Mouse (Mus musculus) kidney, embryonic 16.5 days (tissue): ENCODE results near the gene Rsph6a. TPM values are rescaled to one million over a fixed set of nuclear protein-coding genes. Genes with fewer than 3 reads are reported as not detected.
"Not testable (repeated sequence)": the region's sequence is repeated elsewhere in the genome, so short reads cannot be mapped to it uniquely, and the experiment has no call there.

Source experiments
- ATAC-seq: fragments of 200-750 bp; cut with Nextera tagmentation; 2 replicates; pipeline ENCODE4 v1.8.0; 2017; ENCODE audit warnings: moderate TSS enrichment; ENCODE audit not compliant: low FRiP score, low TSS enrichment
- H3K27ac ChIP-seq: fragments of 300-500 bp; sonication (generic); 2 replicates; pipeline ENCODE4 v1.5.1; 2014; ENCODE audit warnings: low read length
- H3K27me3 ChIP-seq: fragments of 300-500 bp; sonication (generic); 2 replicates; pipeline ENCODE4 v1.6.1; 2014; ENCODE audit warnings: low read length, control low read depth, mixed read lengths; ENCODE audit not compliant: insufficient read depth
- H3K36me3 ChIP-seq: fragments of 300-500 bp; sonication (generic); 2 replicates; pipeline ENCODE4 v1.6.1; 2014; ENCODE audit warnings: low read length, control low read depth, mixed read lengths; ENCODE audit not compliant: insufficient read depth
- H3K4me1 ChIP-seq: fragments of 300-500 bp; sonication (generic); 2 replicates; pipeline ENCODE4 v1.6.1; 2014; ENCODE audit warnings: low read length, control low read depth, mixed read lengths; ENCODE audit not compliant: insufficient read depth
- H3K4me2 ChIP-seq: fragments of 300-500 bp; sonication (generic); replicated peaks from 2 replicates; pipeline ENCODE4 v1.6.1; 2014; ENCODE audit warnings: low read depth, low read length
- H3K4me3 ChIP-seq: fragments of 300-500 bp; sonication (generic); 2 replicates; pipeline ENCODE4 v1.5.1; 2014; ENCODE audit warnings: mild to moderate bottlenecking, low read length
- H3K9ac ChIP-seq: fragments of 300-500 bp; sonication (generic); replicated peaks from 2 replicates; pipeline ENCODE4 v1.6.1; 2014; ENCODE audit warnings: low read length
- H3K9me3 ChIP-seq: fragments of 300-500 bp; sonication (generic); 2 replicates; pipeline ENCODE4 v1.6.1; 2016; ENCODE audit warnings: low read length, control low read depth
- WGBS: fragments of 180-500 bp; shearing (Covaris S2); extraction: QIAGEN DNeasy Blood & Tissue Kit; methylation state at CpG from one replicate; pipeline ENCODE4 v1.1.7; 2014; 5-methylcytosine and 5-hydroxymethylcytosine counted together
- polyA plus RNA-seq: library from polyadenylated mRNA; unstranded; fragments of >200 nt; fragmentation: Nextera tagmentation; extraction: Ambion mirVana; gene quantifications from 2 replicates; pipeline ENCODE4 v1.2.1, GENCODE M21; 2015

Rsph6a gene
- polyA plus RNA-seq, 1 experiment from 2014 or later: not detected

DNA sequence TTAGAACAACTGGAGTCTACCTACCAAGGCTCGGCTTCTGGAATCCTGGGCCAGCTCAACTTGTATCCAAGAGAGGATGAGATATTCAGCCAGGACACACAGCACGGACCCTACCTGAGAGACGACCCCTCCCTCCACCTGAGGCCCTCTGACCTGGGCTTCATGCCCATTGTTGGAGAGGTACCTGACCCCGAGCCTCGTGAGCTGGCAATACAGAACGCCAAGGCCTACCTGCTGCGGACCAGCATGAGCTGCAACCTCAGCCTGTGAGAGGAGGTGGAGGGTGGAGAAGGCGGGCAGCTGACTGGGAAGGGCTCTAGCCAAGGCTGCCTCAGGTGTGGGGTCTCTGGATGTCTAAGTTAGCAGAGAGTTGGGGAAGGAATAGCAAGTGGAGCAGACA, 618 bp downstream of the Rsph6a start:
- Histone ChIP-seq H3K27me3 (no peaks in the 10 kb centered on the region), H3K4me1 (0 out of 2 replicates have a peak, but pooled peaks cover 2% of the 10 kb centered on the region), H3K36me3 (peaks cover 29% of the 10 kb centered on the region), H3K4me3 (no peak overlapping the region), H3K4me2 (no peak overlapping the region), H3K9me3 (no peaks in the 10 kb centered on the region), H3K27ac (no peak overlapping the region), H3K9ac (no peak overlapping the region)
- ATAC-seq: no peak
- 93% methylated on average over 8 of the region's 8 CpGs for WGBS

DNA sequence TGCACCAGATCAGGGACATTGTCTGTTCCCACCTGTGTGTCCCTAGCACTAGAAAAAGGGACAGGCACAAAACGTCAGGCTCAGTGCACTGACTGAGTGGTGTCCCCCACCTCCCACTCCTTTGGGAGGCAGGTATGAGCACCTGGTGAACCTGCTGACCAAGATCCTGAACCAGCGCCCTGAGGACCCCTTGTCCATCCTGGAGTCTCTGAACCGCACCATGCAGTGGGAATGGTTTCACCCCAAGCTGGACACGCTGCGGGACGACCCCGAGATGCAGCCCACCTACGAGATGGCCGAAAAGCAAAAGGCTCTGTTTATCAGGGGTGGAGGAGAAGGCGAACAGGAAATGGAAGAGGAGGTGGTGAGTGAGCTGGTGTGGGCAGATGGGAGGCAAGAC, 2.9 kb downstream of the Rsph6a start:
- Histone ChIP-seq H3K27me3 (no peaks in the 10 kb centered on the region), H3K36me3 (peaks cover 7% of the 10 kb centered on the region; the same call in 1 of the 2 replicates), H3K27ac (no peak overlapping the region), H3K4me3 (no peak overlapping the region), H3K4me2 (no peak overlapping the region), H3K9ac (no peak overlapping the region), H3K4me1 (0 out of 2 replicates have a peak, but pooled peaks cover 2% of the 10 kb centered on the region), H3K9me3 (no peaks in the 10 kb centered on the region)
- no peak for ATAC-seq
- 85% methylated on average over 10 of the region's 10 CpGs for WGBS

DNA sequence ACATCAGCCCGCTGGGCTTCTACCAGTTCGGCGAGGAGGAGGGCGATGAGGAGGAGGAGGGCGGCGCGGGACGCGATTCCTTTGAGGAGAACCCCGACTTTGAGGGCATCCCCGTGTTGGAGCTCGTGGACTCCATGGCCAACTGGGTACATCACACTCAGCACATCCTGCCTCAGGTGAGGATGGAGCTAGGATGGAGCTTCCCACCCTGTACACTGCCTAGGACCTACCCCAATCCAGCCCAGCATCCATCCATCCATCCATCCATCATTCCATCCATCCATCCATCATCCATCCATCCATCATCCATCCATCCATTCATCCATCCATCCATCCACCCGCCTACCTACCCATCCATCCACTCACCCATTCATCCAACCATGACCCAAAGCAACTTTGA, 11.4 kb downstream of the Rsph6a start:
- ATAC-seq: peak; percentile 52; the same call in 1 of the 2 replicates
- H3K9me3 ChIP-seq: no peaks in the 10 kb centered on the region
- peak overlapping the region; percentile 18; the same call in 1 of the 2 replicates for H3K4me3 ChIP-seq
- peaks cover 32% of the 10 kb centered on the region for H3K27me3 ChIP-seq
- H3K4me1 ChIP-seq: no peaks in the 10 kb centered on the region
- peak overlapping the region; percentile 4; the same call in 1 of the 2 replicates for H3K4me2 ChIP-seq
- WGBS: 44% methylated on average over 13 of the region's 13 CpGs
- 0 out of 2 replicates have a peak overlapping the region, but pooled peaks have one; percentile 8 for H3K9ac ChIP-seq
- H3K27ac ChIP-seq: no peak overlapping the region
- no peaks in the 10 kb centered on the region for H3K36me3 ChIP-seq

DNA sequence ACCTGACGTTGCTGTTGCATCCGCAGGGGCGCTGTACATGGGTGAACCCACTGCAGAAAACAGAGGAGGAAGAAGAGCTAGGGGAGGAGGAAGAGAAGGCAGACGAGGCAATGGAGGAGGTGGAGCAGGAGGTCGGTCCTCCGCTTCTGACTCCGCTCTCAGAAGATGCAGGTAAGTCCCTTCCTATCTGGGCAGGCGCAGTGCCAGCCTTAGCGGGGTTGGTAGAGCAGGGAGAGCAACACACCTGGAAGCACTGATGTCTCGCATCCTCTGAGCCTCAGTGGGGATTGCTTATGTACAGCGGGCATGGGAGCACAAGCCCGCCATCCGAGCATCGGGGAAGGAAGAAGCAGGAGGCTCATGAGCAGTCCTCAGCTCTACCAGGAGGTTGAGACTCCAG, 12.6 kb downstream of the Rsph6a start:
- no peak overlapping the region for H3K4me2 ChIP-seq
- H3K9me3 ChIP-seq: no peaks in the 10 kb centered on the region
- H3K36me3 ChIP-seq: no peaks in the 10 kb centered on the region
- H3K27me3 ChIP-seq: peaks cover 32% of the 10 kb centered on the region
- ATAC-seq: no peak
- H3K9ac ChIP-seq: no peak overlapping the region
- no peaks in the 10 kb centered on the region for H3K4me1 ChIP-seq
- H3K4me3 ChIP-seq: no peak overlapping the region
- 43% methylated on average over 14 of the region's 14 CpGs for WGBS
- no peak overlapping the region for H3K27ac ChIP-seq

DNA sequence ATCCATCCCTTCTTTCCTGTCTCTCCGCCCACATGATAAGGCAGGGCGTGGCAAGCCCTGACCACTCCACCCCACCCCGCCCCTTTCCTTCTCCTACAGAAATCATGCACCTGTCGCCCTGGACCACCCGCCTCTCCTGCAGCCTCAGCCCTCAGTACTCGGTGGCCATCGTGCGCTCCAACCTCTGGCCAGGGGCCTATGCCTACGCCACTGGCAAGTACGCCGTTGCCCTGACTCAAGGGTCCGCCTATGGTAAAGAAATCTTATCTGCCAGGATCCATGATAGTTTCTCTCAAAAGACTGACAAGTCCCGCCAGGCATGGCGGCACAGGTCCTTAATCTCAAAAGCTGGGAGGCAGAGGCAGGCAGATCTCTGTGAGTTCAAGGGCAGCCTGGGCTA, 13.4 kb downstream of the Rsph6a start:
- ATAC-seq: no peak
- no peak overlapping the region for H3K4me2 ChIP-seq
- 71% methylated on average over 14 of the region's 14 CpGs for WGBS
- no peaks in the 10 kb centered on the region for H3K4me1 ChIP-seq
- H3K9me3 ChIP-seq: no peaks in the 10 kb centered on the region
- H3K36me3 ChIP-seq: no peaks in the 10 kb centered on the region
- peaks cover 32% of the 10 kb centered on the region for H3K27me3 ChIP-seq
- H3K4me3 ChIP-seq: no peak overlapping the region
- no peak overlapping the region for H3K9ac ChIP-seq
- no peak overlapping the region for H3K27ac ChIP-seq

- Histone ChIP-seq H3K4me1 (no peaks in the 10 kb centered on the region), H3K27me3 (peaks cover 32% of the 10 kb centered on the region), H3K9me3 (no peaks in the 10 kb centered on the region), H3K27ac (no peak overlapping the region), H3K9ac (no peak overlapping the region), H3K36me3 (no peaks in the 10 kb centered on the region), H3K4me3 (no peak overlapping the region), H3K4me2 (no peak overlapping the region)
- WGBS: 6% methylated on average over 2 of the region's 2 CpGs
- no peak for ATAC-seq
Measured at GRCm38 (mm10) chr7:19068707-19069106, 14.2 kb downstream of the Rsph6a start.

- Histone ChIP-seq H3K27ac (no peak overlapping the region), H3K4me3 (no peak overlapping the region), H3K9ac (no peak overlapping the region), H3K4me2 (no peak overlapping the region), H3K9me3 (no peaks in the 10 kb centered on the region), H3K4me1 (no peaks in the 10 kb centered on the region), H3K36me3 (no peaks in the 10 kb centered on the region), H3K27me3 (peaks cover 29% of the 10 kb centered on the region)
- ATAC-seq: no peak
- WGBS: 48% methylated on average over 3 of the region's 3 CpGs
Measured at GRCm38 (mm10) chr7:19069500-19069899, 15.0 kb downstream of the Rsph6a start.

GRCm38 (mm10) chr7:19071024-19071423, 16.5 kb downstream of the Rsph6a start:
- not testable (repeated sequence) for H3K4me3 ChIP-seq, H3K36me3 ChIP-seq, H3K9me3 ChIP-seq, H3K9ac ChIP-seq, ATAC-seq, H3K4me2 ChIP-seq, H3K27ac ChIP-seq, H3K4me1 ChIP-seq
- peaks cover 13% of the 10 kb centered on the region for H3K27me3 ChIP-seq
- WGBS: 58% methylated on average over 3 of the region's 3 CpGs

DNA sequence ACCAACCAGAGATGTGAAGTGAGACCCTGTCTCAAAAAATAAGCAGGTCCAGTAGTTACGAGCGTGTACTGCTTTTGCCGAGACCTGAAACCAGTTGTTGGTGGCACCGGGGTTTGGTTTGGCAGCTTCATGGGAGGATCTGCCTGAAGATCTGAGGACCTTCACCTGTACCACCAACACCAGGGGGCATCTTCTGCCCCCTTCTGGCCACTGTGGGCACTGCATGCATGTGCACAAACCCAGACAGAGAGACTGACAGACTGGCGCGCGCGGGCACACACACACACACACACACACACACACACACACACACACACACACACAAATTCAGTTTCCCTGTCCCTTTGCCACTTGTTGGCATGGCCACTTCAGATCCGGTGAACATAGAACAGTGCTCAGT, 19.0 kb downstream of the Rsph6a start:
- no peak for ATAC-seq

DNA sequence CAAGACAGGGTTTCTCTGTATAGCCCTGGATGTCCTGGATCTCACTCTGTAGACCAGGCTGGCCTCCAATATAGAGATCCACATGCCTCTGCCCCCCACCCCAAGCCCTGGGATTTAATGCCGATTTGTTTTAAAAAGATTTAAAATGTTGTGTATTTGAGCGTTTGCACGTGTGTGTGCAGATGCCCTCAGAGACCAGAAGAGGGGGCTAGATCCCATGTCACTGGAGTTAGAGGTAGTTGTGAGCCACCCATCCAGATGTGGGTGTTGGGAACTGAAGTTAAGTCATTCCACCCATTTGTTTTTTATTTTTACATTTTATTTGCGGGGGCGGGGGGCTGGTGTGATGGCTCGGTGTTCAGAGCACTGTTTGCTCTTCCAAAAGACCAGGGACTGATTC, 20.0 kb downstream of the Rsph6a start:
- Histone ChIP-seq H3K36me3 (peaks cover 13% of the 10 kb centered on the region), H3K9ac (no peak overlapping the region), H3K27me3 (no peaks in the 10 kb centered on the region), H3K9me3 (no peaks in the 10 kb centered on the region), H3K4me1 (peaks cover 23% of the 10 kb centered on the region), H3K4me2 (no peak overlapping the region), H3K27ac (no peak overlapping the region), H3K4me3 (no peak overlapping the region)
- ATAC-seq: no peak
- WGBS: 94% methylated on average over 6 of the region's 6 CpGs

More for the DNA sequence above, 19.0 kb downstream of the Rsph6a start:
- no peaks in the 10 kb centered on the region for H3K9me3 ChIP-seq
- H3K36me3 ChIP-seq: peaks cover 7% of the 10 kb centered on the region
- WGBS: 72% methylated on average over 5 of the region's 9 CpGs
- no peak overlapping the region for H3K9ac ChIP-seq
- H3K4me1 ChIP-seq: peaks cover 23% of the 10 kb centered on the region
- H3K4me3 ChIP-seq: no peak overlapping the region
- H3K4me2 ChIP-seq: no peak overlapping the region
- no peaks in the 10 kb centered on the region for H3K27me3 ChIP-seq
- no peak overlapping the region for H3K27ac ChIP-seq
